Mouse (Mus musculus): ENCODE data around the gene BC107364.
A peak's percentile ranks its signal among the peaks of the same experiment; 100 is the strongest.
"Not testable (repeated sequence)": the region's sequence is repeated elsewhere in the genome, so short reads cannot be mapped to it uniquely, and the experiment has no call there.

BC107364 gene

GRCm38 (mm10) chr3:96452262-96452661 is at the start of gene BC107364:
BC107364 (minus strand) TSS chr3:96452306.
- DNase-seq (ENCODE audit: low spot score): not testable (repeated sequence)

DNA sequence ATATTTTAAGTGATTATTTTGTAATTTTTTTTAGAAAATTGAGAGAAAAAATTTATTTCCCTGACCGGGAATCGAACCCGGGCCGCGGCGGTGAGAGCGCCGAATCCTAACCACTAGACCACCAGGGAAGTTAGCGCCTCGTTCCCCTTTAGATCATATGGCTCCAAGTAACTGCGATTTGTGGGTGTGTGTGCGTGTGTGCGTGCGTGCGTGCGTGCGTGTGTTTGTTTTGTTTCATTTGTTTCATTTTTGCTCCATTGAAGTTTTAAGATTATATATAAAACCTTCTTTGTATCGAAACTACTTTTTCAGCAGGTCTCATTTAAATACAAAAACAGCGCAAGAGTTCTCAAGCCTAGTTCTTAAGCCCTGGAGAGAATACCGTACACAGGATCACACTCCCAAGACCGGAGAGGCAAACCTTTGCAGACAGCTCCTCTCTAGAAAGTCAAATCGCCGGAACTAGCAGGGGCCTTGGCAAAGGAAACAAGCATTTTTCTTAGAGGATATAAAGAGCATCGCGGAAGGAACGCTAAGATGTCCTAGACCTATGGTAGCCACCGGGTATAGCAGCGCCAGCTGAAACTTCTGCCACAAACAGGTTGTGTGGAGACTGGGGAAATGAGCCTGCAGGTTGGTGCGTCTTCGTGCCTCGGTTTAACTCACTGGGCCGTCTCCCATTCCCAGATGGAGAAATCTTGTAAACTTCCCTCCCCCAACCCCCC is 49.4 kb upstream of the BC107364 start:
- DNase-seq (ENCODE audit: low spot score): peak; percentile 88

DNA sequence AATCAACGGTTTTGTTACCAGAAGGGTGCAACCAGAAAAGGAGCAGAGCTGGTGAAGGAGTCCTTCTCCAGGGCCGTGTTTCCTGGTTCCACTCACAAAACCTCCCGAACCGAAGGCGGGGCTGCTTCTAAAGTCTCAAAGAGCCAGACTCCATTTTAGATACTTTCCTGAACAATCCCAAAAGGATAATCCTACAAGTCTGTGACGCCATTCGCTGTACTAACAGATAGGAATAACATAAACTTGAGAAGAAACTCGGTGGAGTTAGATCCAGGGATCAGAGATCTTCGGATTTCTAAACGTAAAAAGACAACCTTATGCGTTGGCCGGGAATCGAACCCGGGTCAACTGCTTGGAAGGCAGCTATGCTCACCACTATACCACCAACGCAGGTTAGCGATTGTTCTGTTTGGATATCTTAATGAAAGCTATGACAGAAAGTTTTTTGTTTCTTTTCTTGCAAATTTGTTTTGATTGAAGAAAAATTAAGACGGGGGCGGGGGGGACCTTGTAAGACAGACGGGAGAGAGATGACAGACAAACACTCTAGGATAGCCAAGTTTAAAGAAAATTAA is 48.7 kb upstream of the BC107364 start:
- DNase-seq (ENCODE audit: low spot score): peak; percentile 77

GRCm38 (mm10) chr3:96500289-96500621 is 48.1 kb upstream of the BC107364 start:
- DNase-seq (ENCODE audit: low spot score): peak; percentile 89

GRCm38 (mm10) chr3:96499481-96500288 is 47.6 kb upstream of the BC107364 start:
- peak; percentile 61 for DNase-seq (ENCODE audit: low spot score)

GRCm38 (mm10) chr3:96498476-96499245 is 46.6 kb upstream of the BC107364 start:
- no peak for DNase-seq (ENCODE audit: low spot score)

DNA sequence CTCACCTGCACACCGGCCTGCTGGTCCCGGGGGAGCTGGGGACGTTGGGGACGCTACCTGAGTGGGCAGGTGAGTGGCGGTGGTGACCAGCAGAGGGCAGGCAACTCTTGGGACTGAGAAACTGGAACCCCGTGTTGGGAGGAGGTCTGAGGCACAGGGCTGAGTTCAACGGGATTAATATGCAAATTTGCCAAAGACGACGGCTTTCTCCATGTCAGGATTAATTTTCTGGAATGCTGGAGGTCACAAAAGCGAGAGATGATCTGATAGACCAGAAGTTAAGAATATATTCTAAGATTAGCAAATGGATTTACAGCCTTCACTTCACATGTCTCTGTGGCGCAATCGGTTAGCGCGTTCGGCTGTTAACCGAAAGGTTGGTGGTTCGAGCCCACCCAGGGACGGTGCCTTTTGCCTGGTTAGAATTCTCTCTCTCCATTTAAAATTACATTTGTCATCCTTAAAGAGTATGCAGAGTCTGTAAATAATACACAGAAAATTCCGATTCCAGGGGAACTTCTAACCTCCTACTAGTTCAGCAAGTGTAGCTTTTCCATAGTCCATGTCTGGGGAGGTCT is 45.4 kb upstream of the BC107364 start:
- peak; percentile 62 for DNase-seq (ENCODE audit: low spot score)

DNA sequence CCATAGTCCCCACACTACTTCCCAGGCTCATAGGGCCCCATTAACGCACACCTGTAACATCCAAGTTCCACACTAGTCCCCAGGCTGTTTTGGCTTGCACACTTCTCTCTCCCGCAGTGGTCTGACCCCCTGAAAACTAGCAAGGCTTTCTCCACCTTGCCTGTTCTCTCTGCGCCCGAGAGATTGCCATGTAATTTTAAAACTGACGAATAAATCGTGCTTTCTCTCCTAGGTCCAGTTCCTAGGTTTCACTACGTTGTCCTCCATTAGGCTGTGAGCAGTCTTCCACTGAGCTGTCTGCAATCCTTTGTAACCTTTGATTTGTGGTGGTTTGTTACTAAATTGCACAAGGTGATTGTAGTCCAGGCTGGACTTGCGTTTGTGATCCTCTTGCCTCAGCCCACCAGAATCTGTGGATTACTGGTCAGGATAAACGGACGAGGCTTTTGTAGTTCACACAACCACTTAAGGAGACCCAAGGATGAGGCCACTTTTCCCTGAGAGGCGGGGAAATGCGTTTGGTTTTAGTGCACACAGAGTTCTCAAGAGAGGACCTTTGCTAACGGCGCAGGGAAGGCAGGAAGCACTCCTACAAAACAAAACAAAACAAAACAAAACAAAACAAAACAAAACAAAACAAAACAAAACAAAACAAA is 44.6 kb upstream of the BC107364 start:
- DNase-seq (ENCODE audit: low spot score): not testable (repeated sequence)

DNA sequence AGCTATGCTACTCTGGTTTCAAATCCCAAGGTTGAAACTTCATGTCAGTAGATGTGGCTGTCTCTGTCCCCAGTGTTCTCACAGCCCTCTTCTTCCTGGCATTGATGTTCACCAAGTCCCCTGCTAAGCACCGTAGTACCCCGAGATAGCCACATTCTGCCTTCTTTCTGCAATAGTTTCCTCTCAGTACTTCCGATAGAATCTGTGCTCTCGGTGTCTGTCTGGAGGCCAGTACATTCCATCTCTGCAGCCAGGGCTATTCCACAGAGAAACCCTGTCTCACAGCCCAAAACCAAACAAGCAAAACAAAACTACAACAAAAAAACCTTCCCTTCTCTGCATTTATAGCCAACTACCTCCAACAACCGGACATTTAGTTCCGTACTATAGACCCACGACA is 44.1 kb upstream of the BC107364 start:
- DNase-seq (ENCODE audit: low spot score): no peak

DNA sequence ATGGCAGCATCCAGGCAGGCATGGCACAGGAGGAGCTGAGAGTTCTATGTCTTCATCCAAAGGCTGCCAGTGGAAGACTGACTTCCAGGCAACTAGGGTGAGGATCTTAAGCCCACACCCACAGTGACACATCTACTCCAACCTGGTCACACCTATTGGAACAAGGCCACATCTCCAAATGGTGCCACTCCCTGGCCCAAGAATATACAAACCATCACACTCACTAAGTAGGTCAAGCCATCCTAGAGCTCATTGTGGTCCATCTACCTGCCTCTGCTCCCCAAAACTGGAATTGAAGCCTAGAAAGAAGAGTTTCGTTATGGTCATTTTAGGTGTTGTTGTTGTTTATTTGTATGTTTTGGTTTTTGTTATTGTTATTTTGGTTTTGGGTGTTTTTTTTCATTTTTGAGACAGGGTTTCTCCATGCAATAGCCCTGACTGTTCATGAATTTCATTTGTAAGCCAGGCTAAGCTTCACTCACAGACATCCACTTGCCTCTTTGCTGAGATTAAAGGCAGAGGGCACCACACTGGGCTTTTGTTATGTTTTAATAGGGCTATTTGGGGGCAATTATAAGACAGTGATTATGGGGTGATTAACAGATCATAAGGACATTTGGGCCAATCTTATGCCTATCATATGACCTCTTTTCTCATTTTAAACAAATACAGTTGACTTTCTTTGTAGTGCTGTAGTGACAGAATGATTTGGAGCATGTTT is 43.5 kb upstream of the BC107364 start:
- no peak for DNase-seq (ENCODE audit: low spot score)

GRCm38 (mm10) chr3:96494912-96495311 is 42.8 kb upstream of the BC107364 start:
- no peak for DNase-seq (ENCODE audit: low spot score)

GRCm38 (mm10) chr3:96494456-96494855 is 42.4 kb upstream of the BC107364 start:
- not testable (repeated sequence) for DNase-seq (ENCODE audit: low spot score)

GRCm38 (mm10) chr3:96489636-96490035 is 37.5 kb upstream of the BC107364 start:
- not testable (repeated sequence) for DNase-seq (ENCODE audit: low spot score)

DNA sequence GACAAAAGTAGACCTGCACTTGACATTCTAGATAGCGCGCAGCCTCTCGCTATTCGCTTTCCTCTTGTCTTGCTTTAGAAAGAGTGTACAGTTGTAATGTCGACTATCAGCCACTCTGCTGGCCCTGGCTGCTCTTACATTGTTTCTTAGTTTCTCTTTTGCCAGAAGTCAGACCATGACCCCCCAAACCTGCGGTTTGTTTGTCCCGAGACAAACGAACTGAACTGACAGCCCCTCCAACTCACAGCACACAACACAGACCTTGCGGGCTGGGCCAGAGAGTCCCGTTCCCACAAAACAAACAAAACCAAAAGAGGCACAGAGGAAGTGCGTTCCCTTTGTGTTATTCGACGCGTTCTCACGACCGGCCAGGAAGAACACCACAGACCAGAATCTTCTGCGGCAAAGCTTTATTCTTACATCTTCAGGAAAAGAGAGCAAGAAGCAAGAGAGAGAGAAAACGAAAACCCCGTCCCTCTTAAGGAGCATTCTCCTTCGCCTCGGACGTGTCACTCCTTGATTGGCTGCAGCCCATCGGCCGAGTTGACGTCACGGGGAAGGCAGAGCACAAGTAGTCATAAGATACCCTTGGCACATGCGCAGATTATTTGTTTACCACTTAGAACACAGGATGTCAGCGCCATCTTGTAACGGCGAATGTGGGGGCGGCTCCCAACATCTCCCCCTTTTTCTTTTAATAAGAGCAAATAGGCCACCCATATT is 37.0 kb upstream of the BC107364 start:
- not testable (repeated sequence) for DNase-seq (ENCODE audit: low spot score)

- not testable (repeated sequence) for DNase-seq (ENCODE audit: low spot score)
Measured at GRCm38 (mm10) chr3:96488290-96488906, 36.3 kb upstream of the BC107364 start.

DNA sequence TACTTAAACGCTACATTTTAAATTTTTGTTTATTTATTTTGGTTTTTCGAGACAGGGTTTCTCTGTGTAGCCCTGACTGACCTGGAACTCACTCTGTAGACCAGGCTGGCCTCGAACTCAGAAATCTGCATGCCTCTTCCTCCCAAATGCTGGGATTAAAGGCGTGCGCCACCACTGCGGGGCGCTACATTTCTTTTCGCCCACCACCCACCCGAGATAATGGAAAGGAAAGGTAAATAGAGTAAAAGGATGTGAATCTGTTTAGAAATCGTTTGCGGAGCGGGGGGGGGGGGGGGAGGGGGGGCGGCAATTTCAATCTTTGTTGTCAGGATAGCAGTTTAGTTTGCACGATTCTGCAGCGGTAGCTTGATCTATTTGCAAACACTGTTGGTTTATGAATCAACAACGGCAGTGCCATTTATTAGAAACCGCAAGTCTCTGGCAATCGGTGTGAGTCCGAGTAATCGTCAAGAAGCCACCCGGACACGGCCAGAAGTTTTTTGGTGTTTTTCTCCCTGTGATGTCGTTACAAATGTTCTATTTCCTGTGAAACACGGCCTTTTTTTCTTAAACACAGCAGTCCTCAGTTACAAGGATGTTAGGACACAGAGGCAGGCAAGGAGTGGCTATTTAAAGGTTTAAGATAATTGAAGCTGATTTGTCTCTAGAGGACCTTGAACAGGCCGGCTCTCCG is 35.6 kb upstream of the BC107364 start:
- DNase-seq (ENCODE audit: low spot score): no peak

DNA sequence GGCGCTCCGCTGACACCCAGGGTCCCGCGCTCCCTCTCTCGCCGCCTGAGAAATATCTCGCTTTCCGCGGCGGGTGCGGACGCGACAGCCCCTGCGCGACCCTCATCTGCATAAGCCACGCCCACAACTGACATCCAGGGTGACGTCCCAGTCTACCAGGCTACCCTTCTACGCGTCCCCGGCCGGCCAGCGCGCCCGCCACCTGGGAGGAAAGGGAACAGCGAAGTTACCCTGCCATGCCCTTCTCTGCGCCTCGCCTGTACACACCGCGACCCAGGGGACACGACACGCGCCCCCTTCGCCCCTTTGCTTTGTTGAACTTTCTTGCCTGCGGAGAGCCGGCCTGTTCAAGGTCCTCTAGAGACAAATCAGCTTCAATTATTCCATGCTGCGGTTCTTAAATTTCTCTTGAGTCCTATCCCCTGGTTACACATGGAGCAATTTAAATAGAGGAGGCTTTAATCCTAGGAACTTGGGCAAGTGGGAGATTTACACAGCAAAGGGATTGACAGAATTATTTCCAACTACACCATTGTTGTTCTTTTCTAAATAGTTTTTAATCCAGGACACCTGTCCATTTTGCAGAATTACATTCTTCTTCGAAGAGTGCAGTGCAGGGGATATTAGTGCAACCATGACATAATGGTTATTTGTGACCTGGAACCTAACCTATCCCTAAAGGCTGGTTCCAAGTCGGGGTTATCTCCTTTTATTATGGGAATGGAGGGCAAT is 34.9 kb upstream of the BC107364 start:
- DNase-seq (ENCODE audit: low spot score): not testable (repeated sequence)
